Mouse (Mus musculus): Measurements from ENCODE around the gene 4833427G06Rik. TPM values are rescaled to one million over a fixed set of nuclear protein-coding genes. Genes with fewer than 3 reads are reported as not detected.

Gene 4833427G06Rik
- polyA plus RNA-seq, 1 experiment, result not detected

DNA sequence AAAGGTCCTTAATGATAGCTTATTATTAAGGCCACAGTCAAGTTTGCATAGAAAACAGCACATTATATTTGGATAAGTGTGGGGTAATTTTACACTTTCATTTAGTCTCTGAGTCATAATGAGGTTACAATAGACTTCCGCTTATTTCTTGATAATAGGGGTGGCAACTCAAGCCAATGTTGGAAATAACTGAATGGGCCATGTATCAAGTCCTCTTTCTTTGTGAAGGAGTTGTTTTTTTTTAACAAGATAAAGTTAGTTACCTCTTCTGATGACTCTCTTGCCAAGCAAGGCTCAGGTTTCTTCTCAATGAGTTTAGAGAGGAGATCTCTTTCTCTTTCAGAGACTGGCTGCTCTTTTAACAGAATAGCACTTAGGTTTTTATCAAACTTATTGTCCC is 36.4 kb upstream of the 4833427G06Rik start:
- TF ChIP-seq POLR2A (IDR thresholded peaks at IDR 0.05; ENCODE audit: control insufficient read depth, extremely low read depth, insufficient read depth, low read length, poor library complexity) (no peak), CTCF (IDR thresholded peaks at IDR 0.05; ENCODE audit: borderline replicate concordance, control insufficient read depth, extremely low read depth, insufficient read depth, low read length, poor library complexity) (no peak)
- no peak overlapping the region for H3K4me3 ChIP-seq (ENCODE audit: control insufficient read depth, insufficient read depth, low read length)
- no peaks in the 10 kb centered on the region for H3K27me3 ChIP-seq (ENCODE audit: control insufficient read depth, insufficient read depth, low read length)
- no peaks in the 10 kb centered on the region for H3K36me3 ChIP-seq (ENCODE audit: control insufficient read depth, insufficient read depth, low read length)
- 100% methylated on average over 1 of the region's 1 CpGs for WGBS
- DNase-seq, result no peak
- H3K27ac ChIP-seq (ENCODE audit: control insufficient read depth, insufficient read depth, low read length), result no peak overlapping the region
- H3K4me1 ChIP-seq (replicated peaks; ENCODE audit: control insufficient read depth, insufficient read depth, low read length), result no peaks in the 10 kb centered on the region

DNA sequence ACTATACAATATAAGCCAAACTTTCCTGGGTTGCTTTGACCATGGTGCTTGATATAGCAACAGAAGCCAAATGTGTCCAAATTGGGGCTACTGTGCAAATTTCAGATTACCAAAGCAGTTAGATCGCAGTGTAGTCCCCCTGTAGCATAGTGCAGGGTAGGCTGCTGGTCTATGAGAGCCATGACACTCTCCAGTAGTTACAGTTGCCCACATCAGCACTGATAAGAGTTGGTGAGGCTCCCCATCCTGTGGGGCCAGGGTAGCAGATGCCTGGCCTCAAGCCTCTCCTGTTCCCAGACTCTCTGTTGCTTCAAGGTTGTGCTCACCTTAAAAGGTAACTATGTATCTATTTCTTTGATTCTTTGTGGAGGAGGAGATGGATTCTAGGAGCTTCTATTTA is 36.0 kb upstream of the 4833427G06Rik start:
- no peaks in the 10 kb centered on the region for H3K36me3 ChIP-seq (ENCODE audit: control insufficient read depth, insufficient read depth, low read length)
- H3K4me1 ChIP-seq (replicated peaks; ENCODE audit: control insufficient read depth, insufficient read depth, low read length), result no peaks in the 10 kb centered on the region
- whole genome bisulfite sequencing, result 100% methylated on average over 1 of the region's 1 CpGs
- no peak overlapping the region for H3K4me3 ChIP-seq (ENCODE audit: control insufficient read depth, insufficient read depth, low read length)
- H3K27me3 ChIP-seq (ENCODE audit: control insufficient read depth, insufficient read depth, low read length), result no peaks in the 10 kb centered on the region
- no peak for DNase-seq
- TF ChIP-seq POLR2A (IDR thresholded peaks at IDR 0.05; ENCODE audit: control insufficient read depth, extremely low read depth, insufficient read depth, low read length, poor library complexity) (no peak), CTCF (IDR thresholded peaks at IDR 0.05; ENCODE audit: borderline replicate concordance, control insufficient read depth, extremely low read depth, insufficient read depth, low read length, poor library complexity) (no peak)
- H3K27ac ChIP-seq (ENCODE audit: control insufficient read depth, insufficient read depth, low read length), result no peak overlapping the region

DNA sequence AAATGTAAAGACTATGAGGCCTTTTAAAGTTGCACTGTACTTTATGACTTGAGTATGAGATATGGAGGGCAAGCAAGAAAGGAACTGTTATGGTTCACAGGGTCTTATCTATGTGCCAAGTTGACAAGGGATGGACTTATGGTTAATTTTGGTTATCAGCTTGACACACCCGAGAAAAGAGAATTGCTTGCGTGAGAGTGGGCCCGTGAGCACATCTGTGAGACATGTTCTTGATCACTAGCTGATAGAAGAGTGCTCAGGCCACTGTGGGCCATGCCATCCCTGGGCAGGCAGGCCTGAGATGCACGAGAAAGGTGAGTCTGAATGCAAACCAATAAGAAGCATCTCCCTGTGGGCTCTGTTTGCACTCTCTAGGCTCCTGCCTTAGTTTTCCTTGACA is 35.6 kb upstream of the 4833427G06Rik start:
- no peak for TF ChIP-seq CTCF (IDR thresholded peaks at IDR 0.05; ENCODE audit: borderline replicate concordance, control insufficient read depth, extremely low read depth, insufficient read depth, low read length, poor library complexity)
- TF ChIP-seq POLR2A (IDR thresholded peaks at IDR 0.05; ENCODE audit: control insufficient read depth, extremely low read depth, insufficient read depth, low read length, poor library complexity), result no peak
- no peaks in the 10 kb centered on the region for H3K36me3 ChIP-seq (ENCODE audit: control insufficient read depth, insufficient read depth, low read length)
- no peak for DNase-seq
- no peaks in the 10 kb centered on the region for H3K4me1 ChIP-seq (replicated peaks; ENCODE audit: control insufficient read depth, insufficient read depth, low read length)
- 93% methylated on average over 4 of the region's 4 CpGs for WGBS
- no peak overlapping the region for H3K27ac ChIP-seq (ENCODE audit: control insufficient read depth, insufficient read depth, low read length)
- H3K4me3 ChIP-seq (ENCODE audit: control insufficient read depth, insufficient read depth, low read length), result no peak overlapping the region
- H3K27me3 ChIP-seq (ENCODE audit: control insufficient read depth, insufficient read depth, low read length), result no peaks in the 10 kb centered on the region

DNA sequence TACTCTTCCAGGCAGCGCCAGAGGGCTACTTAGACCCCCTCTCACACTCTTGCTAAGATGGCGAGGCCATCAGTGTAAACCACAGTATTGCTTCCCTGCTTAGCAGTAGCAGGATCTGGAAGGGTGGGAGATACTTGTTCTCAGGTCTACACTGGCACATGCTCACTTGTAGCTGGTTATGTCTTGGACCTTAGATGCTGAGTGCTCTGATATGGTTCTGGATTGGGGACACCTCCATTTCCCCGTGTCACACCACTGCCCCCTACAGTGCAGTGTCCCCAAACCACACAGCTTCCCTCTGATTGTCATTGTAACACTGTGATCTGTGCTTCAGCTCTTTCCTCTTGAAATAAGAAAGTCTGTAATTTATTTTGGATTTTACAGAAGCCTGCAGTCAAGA is 35.1 kb upstream of the 4833427G06Rik start:
- 68% methylated on average over 3 of the region's 3 CpGs for WGBS
- Histone ChIP-seq H3K27ac (ENCODE audit: control insufficient read depth, insufficient read depth, low read length) (no peak overlapping the region), H3K36me3 (ENCODE audit: control insufficient read depth, insufficient read depth, low read length) (no peaks in the 10 kb centered on the region), H3K27me3 (ENCODE audit: control insufficient read depth, insufficient read depth, low read length) (no peaks in the 10 kb centered on the region), H3K4me1 (replicated peaks; ENCODE audit: control insufficient read depth, insufficient read depth, low read length) (no peaks in the 10 kb centered on the region), H3K4me3 (ENCODE audit: control insufficient read depth, insufficient read depth, low read length) (no peak overlapping the region)
- DNase-seq, result peak; percentile 30
- TF ChIP-seq CTCF (IDR thresholded peaks at IDR 0.05; ENCODE audit: borderline replicate concordance, control insufficient read depth, extremely low read depth, insufficient read depth, low read length, poor library complexity), result no peak

- Histone ChIP-seq H3K4me1 (replicated peaks; ENCODE audit: control insufficient read depth, insufficient read depth, low read length) (no peaks in the 10 kb centered on the region), H3K27ac (ENCODE audit: control insufficient read depth, insufficient read depth, low read length) (no peak overlapping the region), H3K4me3 (ENCODE audit: control insufficient read depth, insufficient read depth, low read length) (no peak overlapping the region), H3K27me3 (ENCODE audit: control insufficient read depth, insufficient read depth, low read length) (no peaks in the 10 kb centered on the region), H3K36me3 (ENCODE audit: control insufficient read depth, insufficient read depth, low read length) (no peaks in the 10 kb centered on the region)
- TF ChIP-seq POLR2A (IDR thresholded peaks at IDR 0.05; ENCODE audit: control insufficient read depth, extremely low read depth, insufficient read depth, low read length, poor library complexity), result no peak
- TF ChIP-seq CTCF (IDR thresholded peaks at IDR 0.05; ENCODE audit: borderline replicate concordance, control insufficient read depth, extremely low read depth, insufficient read depth, low read length, poor library complexity), result no peak
- WGBS, result 86% methylated on average over 4 of the region's 4 CpGs
- DNase-seq, result no peak
These were observed 12.9 kb upstream of the 4833427G06Rik start for GRCm38 (mm10) chr9:51114767-51115166.

GRCm38 (mm10) chr9:51105751-51106150 is 3.9 kb upstream of the 4833427G06Rik start:
- WGBS, result 44% methylated on average over 2 of the region's 2 CpGs
- Histone ChIP-seq H3K27me3 (ENCODE audit: control insufficient read depth, insufficient read depth, low read length) (peaks cover 19% of the 10 kb centered on the region; the same call in 1 of the 2 replicates), H3K36me3 (ENCODE audit: control insufficient read depth, insufficient read depth, low read length) (no peaks in the 10 kb centered on the region), H3K4me1 (replicated peaks; ENCODE audit: control insufficient read depth, insufficient read depth, low read length) (no peaks in the 10 kb centered on the region), H3K27ac (ENCODE audit: control insufficient read depth, insufficient read depth, low read length) (no peak overlapping the region), H3K4me3 (ENCODE audit: control insufficient read depth, insufficient read depth, low read length) (no peak overlapping the region)
- TF ChIP-seq POLR2A (IDR thresholded peaks at IDR 0.05; ENCODE audit: control insufficient read depth, extremely low read depth, insufficient read depth, low read length, poor library complexity) (no peak), CTCF (IDR thresholded peaks at IDR 0.05; ENCODE audit: borderline replicate concordance, control insufficient read depth, extremely low read depth, insufficient read depth, low read length, poor library complexity) (no peak)
- DNase-seq, result no peak

GRCm38 (mm10) chr9:51103808-51104514 is 2.1 kb upstream of the 4833427G06Rik start:
- no peak overlapping the region for H3K27ac ChIP-seq (ENCODE audit: control insufficient read depth, insufficient read depth, low read length)
- TF ChIP-seq CTCF (IDR thresholded peaks at IDR 0.05; ENCODE audit: borderline replicate concordance, control insufficient read depth, extremely low read depth, insufficient read depth, low read length, poor library complexity) (no peak), POLR2A (IDR thresholded peaks at IDR 0.05; ENCODE audit: control insufficient read depth, extremely low read depth, insufficient read depth, low read length, poor library complexity) (no peak)
- H3K4me1 ChIP-seq (replicated peaks; ENCODE audit: control insufficient read depth, insufficient read depth, low read length), result no peaks in the 10 kb centered on the region
- H3K4me3 ChIP-seq (ENCODE audit: control insufficient read depth, insufficient read depth, low read length), result no peak overlapping the region
- DNase-seq, result no peak
- peaks cover 19% of the 10 kb centered on the region; the same call in 1 of the 2 replicates for H3K27me3 ChIP-seq (ENCODE audit: control insufficient read depth, insufficient read depth, low read length)
- WGBS, result 21% methylated on average over 30 of the region's 30 CpGs
- H3K36me3 ChIP-seq (ENCODE audit: control insufficient read depth, insufficient read depth, low read length), result no peaks in the 10 kb centered on the region

Measured in thymus, adult 2 months (tissue).